Mouse (Mus musculus) CH12.LX (cell line): ENCODE measurements around the gene Elof1. TPM values are rescaled to one million over a fixed set of nuclear protein-coding genes. Genes with fewer than 3 reads are reported as not detected.

ENCODE experiments used
- DNase-seq: peaks from one replicate; pipeline ENCODE4 v3.0.0-alpha.2; 2013; ENCODE audit errors: extremely low read depth
- H3K27ac ChIP-seq: 2 replicates; pipeline ENCODE4 v1.5.1; 2012; ENCODE audit warnings: low read depth, mild to moderate bottlenecking, control low read depth, moderate library complexity; ENCODE audit not compliant: insufficient read depth
- H3K27me3 ChIP-seq: replicated peaks from 2 replicates; pipeline ENCODE3; 2012; ENCODE audit warnings: inconsistent platforms
- H3K36me3 ChIP-seq, 2 experiments: replicated peaks in 1 of 2; 2 replicates each; pipeline versions ENCODE3 to v1.6.1; 2012; ENCODE audit warnings: inconsistent platforms in 1 of 2, low read length in 1 of 2, mild to moderate bottlenecking in 1 of 2, mixed read lengths in 1 of 2, moderate library complexity in 1 of 2; ENCODE audit not compliant: control insufficient read depth in 1 of 2, insufficient read depth in 1 of 2
- H3K4me1 ChIP-seq, 2 experiments: 2 replicates each; pipeline ENCODE4 v1.6.1; 2012; ENCODE audit warnings: inconsistent platforms in 1 of 2, moderate library complexity in 1 of 2; ENCODE audit not compliant: insufficient read depth in 2 of 2, control insufficient read depth in 1 of 2
- H3K4me2 ChIP-seq: 2 replicates; pipeline ENCODE4 v1.6.1; 2012; ENCODE audit warnings: low read depth, mild to moderate bottlenecking, control low read depth; ENCODE audit not compliant: poor library complexity, insufficient read depth, severe bottlenecking
- H3K4me3 ChIP-seq, 3 experiments: fragments of 150-350 bp in 1 of 3; sonication (generic) in 1 of 3; replicated peaks in 1 of 3; 2 replicates each; pipeline versions ENCODE3 to v1.5.1; 2011 to 2012; ENCODE audit warnings: low read depth in 2 of 3, low read length in 2 of 3, mild to moderate bottlenecking in 2 of 3, moderate library complexity in 2 of 3, control low read depth in 1 of 3, improper control_type of control experiment in 1 of 3, inconsistent platforms in 1 of 3, mixed read lengths in 1 of 3; ENCODE audit not compliant: poor library complexity in 1 of 3
- H3K79me2 ChIP-seq: replicated peaks from 2 replicates; pipeline ENCODE4 v1.6.1; 2012; ENCODE audit warnings: mild to moderate bottlenecking, moderate library complexity; ENCODE audit not compliant: control insufficient read depth, poor library complexity, insufficient read depth, severe bottlenecking; ENCODE audit errors: extremely low read depth
- H3K9ac ChIP-seq: 2 replicates; pipeline ENCODE4 v1.6.1; 2012; ENCODE audit warnings: low read depth, mild to moderate bottlenecking, control low read depth, moderate library complexity; ENCODE audit not compliant: insufficient read depth
- H3K9me3 ChIP-seq: replicated peaks from 2 replicates; pipeline ENCODE3; 2012; ENCODE audit warnings: low read length, inconsistent platforms, mixed read lengths
- BHLHE40 ChIP-seq: IDR thresholded peaks from 2 replicates; pipeline ENCODE4 v1.6.1; 2011; ENCODE audit warnings: mild to moderate bottlenecking, low read depth, low read length, improper control_type of control experiment
- CHD2 ChIP-seq: IDR thresholded peaks from 2 replicates; pipeline ENCODE4 v1.6.1; 2011; ENCODE audit warnings: low read length, improper control_type of control experiment
- CTCF ChIP-seq, 2 experiments: IDR thresholded peaks in 1 of 2; conservative IDR thresholded peaks in 1 of 2; 2 replicates each; pipeline ENCODE4 v1.5.1; 2011 to 2012; ENCODE audit warnings: low read depth in 2 of 2, low read length in 2 of 2, improper control_type of control experiment in 1 of 2, inconsistent platforms in 1 of 2, mild to moderate bottlenecking in 1 of 2, moderate library complexity in 1 of 2
- E2F4 ChIP-seq: IDR thresholded peaks from 2 replicates; pipeline ENCODE4 v1.6.1; 2011; ENCODE audit warnings: low read depth, low read length, improper control_type of control experiment; ENCODE audit not compliant: insufficient replicate concordance
- ELF1 ChIP-seq: IDR thresholded peaks from 2 replicates; pipeline ENCODE4 v1.6.1; 2014; ENCODE audit warnings: low read depth, mild to moderate bottlenecking, inconsistent platforms, low read length, improper control_type of control experiment
- ETS1 ChIP-seq: conservative IDR thresholded peaks from 2 replicates; pipeline ENCODE4 v1.6.1; 2012; ENCODE audit warnings: low read depth, mild to moderate bottlenecking, inconsistent platforms, low read length, improper control_type of control experiment, moderate library complexity
- JUN ChIP-seq: IDR thresholded peaks from 2 replicates; pipeline ENCODE4 v1.6.1; 2011; ENCODE audit warnings: low read depth, mild to moderate bottlenecking, low read length, improper control_type of control experiment, moderate library complexity; ENCODE audit not compliant: insufficient read depth
- JUND ChIP-seq: conservative IDR thresholded peaks from 2 replicates; pipeline ENCODE4 v1.6.1; 2011; ENCODE audit warnings: low read depth, low read length, improper control_type of control experiment
- MYC ChIP-seq: IDR thresholded peaks from 2 replicates; pipeline ENCODE4 v1.6.1; 2011; ENCODE audit warnings: low read depth, mild to moderate bottlenecking, improper control_type of control experiment, low read length
- NELFE ChIP-seq: IDR thresholded peaks from 2 replicates; pipeline ENCODE4 v1.6.1; 2011; ENCODE audit warnings: low read depth, low read length, improper control_type of control experiment
- POLR2A ChIP-seq: IDR thresholded peaks from 2 replicates; pipeline ENCODE4 v1.6.1; 2011; ENCODE audit warnings: low read depth, mild to moderate bottlenecking, improper control_type of control experiment, low read length
- POLR2AphosphoS2 ChIP-seq: IDR thresholded peaks from 2 replicates; pipeline ENCODE4 v1.6.1; 2011; ENCODE audit warnings: low read depth, low read length, improper control_type of control experiment
- RCOR1 ChIP-seq: conservative IDR thresholded peaks from 2 replicates; pipeline ENCODE4 v1.6.1; 2012; ENCODE audit warnings: low read depth, mild to moderate bottlenecking, inconsistent platforms, low read length, improper control_type of control experiment
- SIN3A ChIP-seq: IDR thresholded peaks from 2 replicates; pipeline ENCODE4 v1.6.1; 2012; ENCODE audit warnings: low read length, improper control_type of control experiment, inconsistent platforms
- TBP ChIP-seq: conservative IDR thresholded peaks from 2 replicates; pipeline ENCODE4 v1.6.1; 2011; ENCODE audit warnings: low read depth, low read length, improper control_type of control experiment
- USF1 ChIP-seq: IDR thresholded peaks from 2 replicates; pipeline ENCODE4 v1.6.1; 2014; ENCODE audit warnings: low read depth, mild to moderate bottlenecking, inconsistent platforms, low read length, improper control_type of control experiment
- ZKSCAN1 ChIP-seq: IDR thresholded peaks from 2 replicates; pipeline ENCODE4 v1.6.1; 2012; ENCODE audit warnings: low read depth, inconsistent platforms, low read length, improper control_type of control experiment, borderline replicate concordance
- dilution Hi-C: fragments of 300-500 bp; cut with MboI; formaldehyde crosslinking; loops from 2 replicates; pipeline ENCODE4 v1.14.3; 2020; ENCODE audit warnings: low sequenced_read_pairs; ENCODE audit not compliant: extremely low pct_unique_long_range_greater_than_20kb, extremely low pct_ligation_motif_present
- in situ Hi-C: fragments of 300-500 bp; cut with MboI; formaldehyde crosslinking; loops from 3 replicates; pipeline ENCODE4 v1.14.3; 2019; ENCODE audit warnings: low sequenced_read_pairs, low pct_ligation_motif_present, low pct_unique_long_range_greater_than_20kb, mixed read lengths
- polyA plus RNA-seq: library from polyadenylated mRNA; unstranded; fragments of >175 nt; gene quantifications from 2 replicates; pipeline ENCODE4 v1.2.1, GENCODE M21; 2012; ENCODE audit warnings: low read depth; ENCODE audit not compliant: insufficient read length
- total RNA-seq, 2 experiments: library from RNA; depleted of rRNA; stranded (reverse); fragments of 300-350 nt in 1 of 2; fragments of >200 nt in 1 of 2; gene quantifications; 2 replicates each; pipeline ENCODE4 v1.2.3; 2012 to 2014

The Elof1 gene
- total and polyA plus RNA-seq, 3 experiments, result 96.9 to 142 (median 111) TPM

- dilution Hi-C loops, result no loop called here
- no peak for TF ChIP-seq CHD2
- no peak for TF ChIP-seq BHLHE40
- TF ChIP-seq JUN, result no peak
- TF ChIP-seq POLR2A, result no peak
- TF ChIP-seq CTCF (conservative IDR thresholded peaks at IDR 0.05 in 1 of 2, IDR thresholded peaks at IDR 0.05 in 1 of 2; ENCODE audit: low read depth in 2 of 2, low read length in 2 of 2), result no peak
- TF ChIP-seq ZKSCAN1, result no peak
- TF ChIP-seq ELF1, result no peak
- no peak for TF ChIP-seq USF1
- no peak for TF ChIP-seq TBP
- TF ChIP-seq POLR2AphosphoS2, result no peak
- no peak for TF ChIP-seq RCOR1
- no peak for TF ChIP-seq JUND
- DNase-seq, result no peak
These were observed 29.8 kb downstream of the Elof1 start for GRCm38 (mm10) chr9:22087034-22087618.

DNA sequence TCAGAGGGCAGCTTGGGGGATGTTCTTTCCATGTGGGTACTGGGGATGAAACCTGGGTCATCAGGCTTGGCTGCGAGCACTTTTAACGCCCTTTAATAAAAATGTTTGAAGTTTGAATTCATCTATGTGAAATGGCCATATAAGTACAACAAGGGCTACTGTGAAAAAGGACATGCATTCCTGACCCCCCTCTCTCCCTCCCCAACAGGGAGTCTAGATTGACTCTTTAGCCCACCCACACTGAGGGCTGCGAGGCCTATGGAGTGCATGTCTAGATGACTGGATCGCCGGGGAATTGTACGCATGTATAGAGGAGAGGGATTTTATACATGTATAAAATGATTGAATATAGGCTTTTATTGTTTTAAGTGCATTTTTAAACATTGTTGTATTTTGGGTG is 31.0 kb downstream of the Elof1 start:
- peak overlapping the region; percentile 74 to 98 (median 96) for H3K4me3 ChIP-seq
- peaks cover 3% of the 10 kb centered on the region; the same call in 1 of the 2 replicates for H3K79me2 ChIP-seq
- H3K9me3 ChIP-seq, result no peaks in the 10 kb centered on the region
- H3K9ac ChIP-seq, result peak overlapping the region; percentile 74
- TF ChIP-seq NELFE (no peak), ETS1 (no peak), MYC (no peak), SIN3A (no peak), E2F4 (no peak)
- peaks cover 0 to 18% of the 10 kb centered on the region in 2 experiments; a peak in 2 of 4 replicates for H3K4me1 ChIP-seq
- no peak overlapping the region for H3K27ac ChIP-seq
- dilution Hi-C loops (no loop called here), in situ Hi-C loops (no loop called here)
- peaks cover 0 to 23% of the 10 kb centered on the region in 2 experiments for H3K36me3 ChIP-seq
- peak overlapping the region; percentile 41 for H3K4me2 ChIP-seq
- H3K27me3 ChIP-seq, result no peaks in the 10 kb centered on the region
- no peak for DNase-seq

More at GRCm38 (mm10) chr9:22087034-22087618, 29.8 kb downstream of the Elof1 start:
- no peaks in the 10 kb centered on the region for H3K27me3 ChIP-seq
- no peak overlapping the region for H3K4me2 ChIP-seq
- H3K27ac ChIP-seq, result no peak overlapping the region
- H3K9me3 ChIP-seq, result no peaks in the 10 kb centered on the region
- peaks cover 0 to 18% of the 10 kb centered on the region in 2 experiments; a peak in 2 of 4 replicates for H3K4me1 ChIP-seq
- peaks cover 0 to 18% of the 10 kb centered on the region in 2 experiments for H3K36me3 ChIP-seq
- no peak overlapping the region for H3K4me3 ChIP-seq
- in situ Hi-C loops, result no loop called here
- no peak overlapping the region for H3K9ac ChIP-seq
- H3K79me2 ChIP-seq, result peaks cover 3% of the 10 kb centered on the region; the same call in 1 of the 2 replicates
